Mouse (Mus musculus) heart, adult 2 months (tissue): ENCODE results near the gene Gpatch4. TPM values are rescaled to one million over a fixed set of nuclear protein-coding genes. Genes with fewer than 3 reads are reported as not detected.

ENCODE experiments used
- DNase-seq, 2 experiments: peaks; one replicate each; pipeline ENCODE4 v3.0.0; 2021
- H3K27ac ChIP-seq: fragments of 200-600 bp; 2 replicates; pipeline ENCODE4 v1.8.1; 2022
- H3K27me3 ChIP-seq: fragments of 200-500 bp; 2 replicates; pipeline ENCODE4 v1.6.1; 2012; ENCODE audit warnings: mild to moderate bottlenecking, low read length, inconsistent platforms, mixed read lengths; ENCODE audit not compliant: control insufficient read depth, insufficient read depth
- H3K36me3 ChIP-seq: fragments of 200-500 bp; 2 replicates; pipeline ENCODE4 v1.6.1; 2012; ENCODE audit warnings: low read length, inconsistent platforms; ENCODE audit not compliant: control insufficient read depth, insufficient read depth
- H3K4me1 ChIP-seq: fragments of 200-500 bp; 2 replicates; pipeline ENCODE4 v1.6.1; 2011; ENCODE audit warnings: low read length; ENCODE audit not compliant: control insufficient read depth, insufficient read depth
- H3K4me3 ChIP-seq: fragments of 200-600 bp; 2 replicates; pipeline ENCODE4 v1.8.1; 2022
- H3K79me2 ChIP-seq: fragments of 200-500 bp; replicated peaks from 2 replicates; pipeline ENCODE4 v1.6.1; 2012; ENCODE audit warnings: mild to moderate bottlenecking, inconsistent platforms, low read length, moderate library complexity, mixed read lengths; ENCODE audit not compliant: control insufficient read depth, insufficient read depth
- H3K9ac ChIP-seq: fragments of 200-500 bp; 2 replicates; pipeline ENCODE4 v1.6.1; 2012; ENCODE audit warnings: low read depth, mild to moderate bottlenecking, control low read depth, inconsistent platforms, low read length, mixed read lengths
- CTCF ChIP-seq: fragments of 200-600 bp; IDR thresholded peaks from 2 replicates; pipeline ENCODE4 v1.8.1; 2022; ENCODE audit warnings: antibody characterized with exemption, mild to moderate bottlenecking, moderate library complexity
- EP300 ChIP-seq: fragments of 200-500 bp; IDR thresholded peaks from 2 replicates; pipeline ENCODE4 v1.6.1; 2011; ENCODE audit warnings: low read depth, low read length, control low read depth; ENCODE audit not compliant: insufficient read depth
- POLR2A ChIP-seq: fragments of 200-500 bp; IDR thresholded peaks from 2 replicates; pipeline ENCODE4 v1.6.1; 2011; ENCODE audit warnings: mild to moderate bottlenecking, low read depth, low read length, control low read depth; ENCODE audit not compliant: insufficient read depth
- WGBS: fragments of 180-500 bp; shearing (Covaris S2); methylation state at CpG from one replicate; pipeline ENCODE4 v1.1.7; 2018; 5-methylcytosine and 5-hydroxymethylcytosine counted together
- intact Hi-C: fragments of 180-260 bp; cut with DNase I; formaldehyde crosslinking; loops from one replicate; pipeline ENCODE4 v1.15.1; 2025
- long read RNA-seq: library from polyadenylated mRNA; stranded (forward); transcript quantifications from one replicate; pipeline ENCODE4 v2.0.0, GENCODE M21; 2021
- polyA plus RNA-seq: library from polyadenylated mRNA; depleted of rRNA; stranded (reverse); fragments of >200 nt; gene quantifications from 2 replicates; pipeline ENCODE4 v1.2.3, GENCODE M21; 2012; rRNA removed
- total RNA-seq, 2 experiments: library from RNA; stranded (reverse); gene quantifications; 2 replicates each; pipeline ENCODE4 v1.2.3; 2021

Gene Gpatch4
- total RNA-seq: 1 to 10 TPM; 9.5 to 9.9 TPM
- 4.3 and 8.5 TPM in 2 replicates for polyA plus RNA-seq
- long read RNA-seq, transcript Gpatch4-201 (8 exons, 1,630 nt): major isoform, 5 of 9 reads
- long read RNA-seq, partial matches to known transcripts: 0 of 9 reads
- long read RNA-seq, other reads (novel, unspliced or antisense): 2 of 9 reads

GRCm38 (mm10) chr3:88042661-88043421 is at the start of gene Gpatch4:
Gene Gpatch4 (plus strand): TSS chr3:88043108.
- Histone ChIP-seq H3K79me2 (no peaks in the 10 kb centered on the region), H3K36me3 (no peaks in the 10 kb centered on the region; the same call in 1 of the 2 replicates), H3K27ac (peak within 1 kb of the TSS; percentile 72), H3K9ac (peak within 1 kb of the TSS; percentile 44), H3K4me3 (peak within 1 kb of the TSS; percentile 83), H3K27me3 (0 out of 2 replicates have a peak, but pooled peaks cover 1% of the 10 kb centered on the region), H3K4me1 (no peaks in the 10 kb centered on the region)
- intact Hi-C loops: loop anchor here (1.0 to 2.0 kb wide), 2 partner anchors 15 to 40 kb away; partner anchors contain the start of gene Naxe
- 7% methylated on average over 36 of the region's 36 CpGs for WGBS
- TF ChIP-seq EP300 (peak; percentile 85), POLR2A (peak; percentile 81), CTCF (no peak)
- peak; percentile 80 to 89 for DNase-seq

GRCm38 (mm10) chr3:87993436-87993835 is 49.5 kb upstream of the Gpatch4 start:
- Histone ChIP-seq H3K4me3 (no peak overlapping the region), H3K9ac (no peak overlapping the region), H3K4me1 (0 out of 2 replicates have a peak, but pooled peaks cover 1% of the 10 kb centered on the region), H3K36me3 (no peaks in the 10 kb centered on the region), H3K27me3 (peaks cover 16% of the 10 kb centered on the region), H3K27ac (no peak overlapping the region), H3K79me2 (no peaks in the 10 kb centered on the region)
- intact Hi-C loops: no loop called here
- WGBS: 4% methylated on average over 3 of the region's 6 CpGs
- peak in 1 of 2 experiments; percentile 27 for DNase-seq
- no peak for TF ChIP-seq POLR2A
- no peak for TF ChIP-seq CTCF
- no peak for TF ChIP-seq EP300

GRCm38 (mm10) chr3:87995331-87995730 is 47.6 kb upstream of the Gpatch4 start:
- Histone ChIP-seq H3K9ac (no peak overlapping the region), H3K79me2 (no peaks in the 10 kb centered on the region), H3K4me3 (no peak overlapping the region), H3K36me3 (no peaks in the 10 kb centered on the region), H3K4me1 (0 out of 2 replicates have a peak, but pooled peaks cover 1% of the 10 kb centered on the region), H3K27ac (no peak overlapping the region), H3K27me3 (peaks cover 28% of the 10 kb centered on the region)
- TF ChIP-seq EP300 (no peak), POLR2A (no peak), CTCF (no peak)
- intact Hi-C loops: no loop called here
- peak in 1 of 2 experiments; percentile 23 for DNase-seq
- WGBS: 26% methylated on average over 11 of the region's 11 CpGs

GRCm38 (mm10) chr3:87996401-87996800 is 46.5 kb upstream of the Gpatch4 start:
- DNase-seq: no peak
- Histone ChIP-seq H3K27me3 (peaks cover 33% of the 10 kb centered on the region), H3K27ac (no peak overlapping the region), H3K9ac (no peak overlapping the region), H3K4me3 (no peak overlapping the region), H3K79me2 (no peaks in the 10 kb centered on the region), H3K4me1 (0 out of 2 replicates have a peak, but pooled peaks cover 1% of the 10 kb centered on the region), H3K36me3 (no peaks in the 10 kb centered on the region)
- 6% methylated on average over 15 of the region's 15 CpGs for WGBS
- TF ChIP-seq EP300 (no peak), POLR2A (no peak), CTCF (no peak)
- intact Hi-C loops: no loop called here

- Histone ChIP-seq H3K27ac (no peak overlapping the region), H3K4me3 (peak overlapping the region; percentile 38), H3K36me3 (no peaks in the 10 kb centered on the region), H3K79me2 (no peaks in the 10 kb centered on the region), H3K27me3 (peaks cover 34% of the 10 kb centered on the region), H3K4me1 (0 out of 2 replicates have a peak, but pooled peaks cover 1% of the 10 kb centered on the region), H3K9ac (peak overlapping the region; percentile 23; the same call in 1 of the 2 replicates)
- under 1% methylated on average over 45 of the region's 49 CpGs for WGBS
- no peak for TF ChIP-seq POLR2A
- TF ChIP-seq EP300: no peak
- TF ChIP-seq CTCF: no peak
- intact Hi-C loops: no loop called here
- peak in 1 of 2 experiments; percentile 51 for DNase-seq
These were observed 45.8 kb upstream of the Gpatch4 start for GRCm38 (mm10) chr3:87996971-87997614.
